ENCODE assay signal across 12 mouse cellular contexts in genomic region chr14:104297316-104298311, GRCm38 (mm10).
DNase-seq lines count a peak whose midpoint lies in the region; ATAC-seq lines count a peak whose summit lies in the region.
"Had no signal": no experiment of that assay in that cellular context is flagged by ENCODE, and none has a peak within 500 bp of the region (broad histone marks: within the 10 kb centered on the region; RNA-seq: fewer than 3 reads in every experiment).

No protein-coding gene starts in this region.

- H3K36me3 ChIP-seq in embryonic facial prominence, embryonic 14.5 days (ENCODE audit: control insufficient read depth, insufficient read depth, low read length), result no peaks in the 10 kb centered on the region
- H3K36me3 ChIP-seq in hindbrain, embryonic 15.5 days, result no peaks in the 10 kb centered on the region
- no peaks in the 10 kb centered on the region for H3K36me3 ChIP-seq in neural tube, embryonic 12.5 days
- no peaks in the 10 kb centered on the region for H3K36me3 ChIP-seq in intestine, embryonic 15.5 days
- H3K36me3 ChIP-seq: embryonic facial prominence, embryonic 15.5 days; heart, embryonic 15.5 days had no signal

- no peaks in the 10 kb centered on the region for H3K9me3 ChIP-seq in embryonic facial prominence, embryonic 14.5 days (ENCODE audit: control insufficient read depth, low read length)
- H3K9me3 ChIP-seq in hindbrain, embryonic 15.5 days, result no peaks in the 10 kb centered on the region
- no peaks in the 10 kb centered on the region for H3K9me3 ChIP-seq in neural tube, embryonic 12.5 days
- no peaks in the 10 kb centered on the region for H3K9me3 ChIP-seq in intestine, embryonic 15.5 days
- H3K9me3 ChIP-seq: embryonic facial prominence, embryonic 15.5 days; heart, embryonic 15.5 days had no signal

- ATAC-seq in embryonic facial prominence, embryonic 14.5 days (ENCODE audit: low read depth), result peak; percentile 77; the same call in 1 of the 2 replicates
- peak; percentile 88 for ATAC-seq in hindbrain, embryonic 15.5 days (ENCODE audit: low FRiP score, low read depth)
- peak; percentile 88 for ATAC-seq in neural tube, embryonic 12.5 days (ENCODE audit: low FRiP score, low read depth)
- no peak for ATAC-seq in intestine, embryonic 15.5 days

- no peaks in the 10 kb centered on the region for H3K27me3 ChIP-seq in embryonic facial prominence, embryonic 14.5 days (replicated peaks; ENCODE audit: control insufficient read depth, insufficient read depth, low read length)
- H3K27me3 ChIP-seq in hindbrain, embryonic 15.5 days, result peaks cover 6% of the 10 kb centered on the region; the same call in 1 of the 2 replicates
- no peaks in the 10 kb centered on the region for H3K27me3 ChIP-seq in neural tube, embryonic 12.5 days (replicated peaks)
- no peaks in the 10 kb centered on the region for H3K27me3 ChIP-seq in intestine, embryonic 15.5 days (replicated peaks)
- H3K27me3 ChIP-seq: embryonic facial prominence, embryonic 15.5 days; heart, embryonic 15.5 days had no signal

- no peak overlapping the region for H3K27ac ChIP-seq in embryonic facial prominence, embryonic 14.5 days (replicated peaks; ENCODE audit: low read depth, low read length)
- H3K27ac ChIP-seq in hindbrain, embryonic 15.5 days (replicated peaks), result no peak overlapping the region
- H3K27ac ChIP-seq in neural tube, embryonic 12.5 days, result no peak overlapping the region
- H3K27ac ChIP-seq in intestine, embryonic 15.5 days, result no peak overlapping the region
- H3K27ac ChIP-seq: embryonic facial prominence, embryonic 15.5 days; heart, embryonic 15.5 days had no signal

- no peak overlapping the region for H3K4me2 ChIP-seq in embryonic facial prominence, embryonic 14.5 days (ENCODE audit: low read depth, low read length)
- no peak overlapping the region for H3K4me2 ChIP-seq in hindbrain, embryonic 15.5 days
- H3K4me2 ChIP-seq in neural tube, embryonic 12.5 days (replicated peaks), result no peak overlapping the region
- no peak overlapping the region for H3K4me2 ChIP-seq in intestine, embryonic 15.5 days (replicated peaks)
- H3K4me2 ChIP-seq: embryonic facial prominence, embryonic 15.5 days; heart, embryonic 15.5 days; lung, embryonic 14.5 days had no signal

- DNase-seq in cerebellum, postnatal 10 days, result peak; percentile 57 to 68
- DNase-seq in cerebellum, adult 9-11 months, result no peak
- DNase-seq in embryonic facial prominence, embryonic 14.5 days (ENCODE audit: low spot score), result peak; percentile 55
- DNase-seq in gastrocnemius, postnatal 10 days, result no peak
- DNase-seq in adipocyte (ENCODE audit: low spot score), result no peak
- DNase-seq: kidney, adult 11 months; lung, embryonic 14.5 days had no signal

- H3K9ac ChIP-seq in embryonic facial prominence, embryonic 14.5 days (ENCODE audit: low read depth, low read length), result no peak overlapping the region
- no peak overlapping the region for H3K9ac ChIP-seq in hindbrain, embryonic 15.5 days
- no peak overlapping the region for H3K9ac ChIP-seq in neural tube, embryonic 12.5 days
- no peak overlapping the region for H3K9ac ChIP-seq in intestine, embryonic 15.5 days
- H3K9ac ChIP-seq: embryonic facial prominence, embryonic 15.5 days; heart, embryonic 15.5 days; lung, embryonic 14.5 days had no signal

- no peak overlapping the region for H3K4me3 ChIP-seq in embryonic facial prominence, embryonic 14.5 days (ENCODE audit: low read depth, low read length)
- H3K4me3 ChIP-seq in hindbrain, embryonic 15.5 days, result no peak overlapping the region
- H3K4me3 ChIP-seq in neural tube, embryonic 12.5 days, result no peak overlapping the region
- no peak overlapping the region for H3K4me3 ChIP-seq in intestine, embryonic 15.5 days (replicated peaks)
- H3K4me3 ChIP-seq: embryonic facial prominence, embryonic 15.5 days; heart, embryonic 15.5 days had no signal

- H3K4me1 ChIP-seq in embryonic facial prominence, embryonic 14.5 days (ENCODE audit: control insufficient read depth, insufficient read depth, low read length), result no peaks in the 10 kb centered on the region
- peaks cover 9% of the 10 kb centered on the region for H3K4me1 ChIP-seq in hindbrain, embryonic 15.5 days (replicated peaks)
- H3K4me1 ChIP-seq in neural tube, embryonic 12.5 days, result peaks cover 10% of the 10 kb centered on the region; the same call in 1 of the 2 replicates
- H3K4me1 ChIP-seq in intestine, embryonic 15.5 days (replicated peaks), result no peaks in the 10 kb centered on the region
- H3K4me1 ChIP-seq: embryonic facial prominence, embryonic 15.5 days; heart, embryonic 15.5 days had no signal

- WGBS in embryonic facial prominence, embryonic 14.5 days, result 55% methylated on average over 15 of the region's 15 CpGs
- WGBS in hindbrain, embryonic 15.5 days, result 26% methylated on average over 15 of the region's 15 CpGs
- 26% methylated on average over 15 of the region's 15 CpGs for WGBS in neural tube, embryonic 12.5 days
- 41% methylated on average over 15 of the region's 15 CpGs for WGBS in intestine, embryonic 15.5 days

Comparison
In these comparisons a context has a peak if more than half of its experiments do, and no peak if none do; other contexts are left out.
1. DNase-seq: peak in cerebellum, postnatal 10 days (2 of 2) and embryonic facial prominence, embryonic 14.5 days (single experiment); none in cerebellum, adult 9-11 months (single experiment), gastrocnemius, postnatal 10 days (single experiment) and adipocyte (single experiment).